Mouse (Mus musculus): ENCODE results near the gene Vapa.
"Not testable (repeated sequence)": the region's sequence is repeated elsewhere in the genome, so short reads cannot be mapped to it uniquely, and the experiment has no call there.

DNA sequence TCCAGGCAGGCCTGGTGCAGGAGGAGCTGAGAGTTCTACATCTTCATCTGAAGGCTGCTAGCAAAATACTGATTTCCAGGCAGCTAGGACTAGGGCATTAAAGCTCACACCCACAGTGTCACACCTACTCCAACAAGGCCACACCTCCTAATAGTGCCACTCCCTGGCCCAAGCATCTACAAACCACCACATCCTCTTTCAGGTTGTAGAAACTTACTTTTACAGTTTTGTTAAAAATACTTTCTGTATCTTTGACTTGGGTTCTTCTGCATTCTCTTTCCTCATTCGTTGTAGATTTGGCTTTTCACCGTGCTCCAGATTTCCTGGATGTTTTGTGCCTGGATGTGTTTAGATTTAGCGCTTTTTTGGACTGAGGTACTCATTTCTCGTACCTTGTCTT is 67.1 kb downstream of the Vapa start:
- TF ChIP-seq CTCF (IDR thresholded peaks at IDR 0.05; ENCODE audit: extremely low read depth, insufficient read length, insufficient replicate concordance, low read depth, low read length); POLR2A (IDR thresholded peaks at IDR 0.05; ENCODE audit: low read depth, low read length): not testable (repeated sequence)

Measured in small intestine, adult 2 months (tissue).